Mouse (Mus musculus) layer of hippocampus, adult 8-10 months (tissue): ENCODE measurements at regions not wholly inside any gene's neighbourhood (a gene's known extent, or its start where the extent isn't known, plus 50 kb on each side); places are given as distances from the start of the nearest gene placed in this dataset.

Source experiments
- DNase-seq, 2 experiments: peaks; one replicate each; pipeline ENCODE4 v3.0.0; 2022; ENCODE audit warnings: low spot score in 2 of 2

- DNase-seq = peak in 1 of 2 experiments; percentile 9
Measured at GRCm38 (mm10) chrX:61046700-61047099, 138.7 kb downstream of the Cdr1 start.

- DNase-seq = no peak
Measured at GRCm38 (mm10) chrX:61043147-61043546, 142.2 kb downstream of the Cdr1 start.
